Mouse (Mus musculus) common myeloid progenitor, adult 5-6 weeks (primary cell): ENCODE measurements at regions not wholly inside any gene's neighbourhood (a gene's known extent, or its start where the extent isn't known, plus 50 kb on each side); places are given as distances from the start of the nearest gene placed in this dataset.
"Not testable (repeated sequence)": the region's sequence is repeated elsewhere in the genome, so short reads cannot be mapped to it uniquely, and the experiment has no call there.

ENCODE experiments used
- ATAC-seq: replicated peaks from 2 replicates; pipeline ENCODE4 v1.8.0; 2016; ENCODE audit warnings: low read depth, mild to moderate bottlenecking, moderate TSS enrichment, inconsistent platforms; ENCODE audit not compliant: poor library complexity, severe bottlenecking

DNA sequence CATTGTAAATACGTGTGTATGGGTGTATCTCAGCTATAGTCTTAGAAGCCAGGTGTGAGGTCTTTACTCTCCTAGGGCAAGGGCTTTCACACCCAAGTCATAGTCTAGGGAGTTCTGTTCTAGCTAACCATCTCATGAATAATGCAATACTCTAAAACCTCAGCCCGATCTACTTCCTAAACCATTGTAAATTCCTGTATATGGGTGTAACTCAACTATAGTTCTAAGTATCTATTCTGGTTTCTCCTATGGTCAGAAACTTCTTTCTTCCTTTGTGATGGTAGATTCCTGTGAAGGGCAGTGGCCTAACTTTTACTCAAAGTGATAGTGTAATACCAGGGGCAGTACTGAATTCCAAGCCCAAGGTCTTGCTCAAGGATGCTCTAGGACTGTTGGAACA lies 58.7 kb upstream of the Srd5a3 start:
- ATAC-seq = not testable (repeated sequence)

DNA sequence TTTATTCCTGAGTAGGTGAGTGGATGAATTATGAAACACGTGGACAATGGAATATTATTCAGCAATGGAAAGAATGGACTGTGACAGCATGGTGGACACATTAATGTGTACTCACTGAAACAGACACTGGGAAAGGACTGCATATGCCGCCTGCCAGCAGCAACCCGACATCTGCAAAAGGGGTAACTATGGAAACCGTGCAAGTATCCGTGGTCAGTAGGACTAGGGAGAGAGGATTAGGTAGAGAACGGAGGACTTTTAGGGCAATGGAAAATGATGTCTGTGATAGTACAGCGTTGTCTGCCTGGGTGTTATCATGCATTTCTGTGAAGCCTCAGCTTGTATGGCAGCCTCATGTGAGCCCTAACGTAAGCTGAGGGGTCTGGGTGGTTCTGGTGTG lies 59.6 kb upstream of the Srd5a3 start:
- no peak for ATAC-seq

DNA sequence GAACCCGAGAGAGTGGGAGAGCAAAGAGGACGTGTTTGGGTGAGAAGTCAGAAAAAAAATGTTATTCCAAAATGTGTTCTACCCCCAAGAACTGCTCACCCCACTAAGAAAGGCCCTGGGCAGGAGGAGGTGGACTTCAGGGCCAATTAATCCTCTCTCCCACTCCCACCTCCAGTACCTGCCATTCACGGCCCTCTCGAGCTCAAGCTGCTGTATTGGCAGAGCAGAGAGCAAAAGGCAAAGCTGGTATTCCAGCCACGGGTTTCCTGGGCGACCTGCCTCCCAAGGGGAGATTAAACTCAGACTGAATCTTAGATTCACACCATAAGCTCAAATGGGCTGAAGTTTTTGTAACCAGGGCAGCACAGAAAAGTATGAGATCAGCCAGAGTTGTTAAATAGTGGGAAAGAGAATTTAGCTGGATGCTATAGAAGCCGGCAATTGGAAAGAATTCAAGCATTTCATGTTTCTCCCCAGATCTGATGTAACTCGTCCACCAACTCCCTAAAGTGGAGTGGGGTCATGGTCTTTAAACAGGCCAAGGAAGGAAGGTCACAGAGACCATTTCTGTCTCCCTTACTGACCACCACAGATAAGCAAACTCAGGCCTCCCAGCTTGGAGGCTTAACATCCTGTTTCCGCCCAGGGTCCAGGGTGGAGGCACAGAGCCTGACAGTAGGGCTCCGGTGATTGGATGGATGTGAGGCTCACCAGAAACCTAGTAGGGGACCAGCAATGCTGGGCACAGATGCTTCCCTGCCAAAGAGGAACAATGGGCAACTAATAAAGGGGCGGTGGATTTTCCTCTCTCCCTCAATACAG lies 60.7 kb upstream of the Srd5a3 start:
- ATAC-seq = peak; percentile 78

DNA sequence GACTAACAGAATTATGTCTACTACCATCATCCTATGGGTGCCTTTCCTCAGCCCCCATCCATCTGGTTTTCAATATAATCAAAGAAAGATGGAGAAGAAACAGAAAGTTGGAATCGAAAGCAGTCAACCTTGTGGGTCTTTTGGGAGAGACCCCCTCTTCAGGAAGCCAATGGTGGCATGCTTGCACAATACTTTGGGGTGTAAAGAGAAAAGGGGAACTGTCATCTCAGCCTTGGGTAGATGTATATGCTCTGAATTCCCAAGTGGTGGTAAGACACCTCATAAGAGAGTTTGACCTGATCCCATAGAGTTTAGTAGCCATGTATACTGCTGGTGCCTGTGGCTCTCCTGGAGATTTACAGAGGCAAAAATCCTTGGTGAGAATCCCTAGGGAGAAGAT lies 61.6 kb upstream of the Srd5a3 start:
- ATAC-seq = peak; percentile 76

DNA sequence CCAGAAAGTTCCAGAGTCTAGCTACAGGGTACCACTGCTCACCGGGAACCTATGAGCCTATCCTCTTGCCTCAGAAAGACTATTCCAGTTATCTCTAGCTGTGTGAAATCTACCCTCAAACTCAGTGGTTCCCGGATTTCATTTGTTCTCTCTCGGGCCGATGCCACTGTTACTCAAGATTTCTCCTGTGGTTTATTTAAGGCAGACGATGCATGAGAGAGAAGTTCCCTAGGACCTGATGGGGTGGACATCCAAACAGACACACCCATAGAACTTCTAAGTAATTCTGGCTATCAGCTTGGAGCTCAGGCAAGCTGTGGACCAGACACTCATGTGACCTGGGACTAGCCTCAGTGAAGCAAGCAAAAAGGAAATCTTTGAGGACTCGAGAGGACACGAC lies 63.8 kb upstream of the Srd5a3 start:
- no peak for ATAC-seq

DNA sequence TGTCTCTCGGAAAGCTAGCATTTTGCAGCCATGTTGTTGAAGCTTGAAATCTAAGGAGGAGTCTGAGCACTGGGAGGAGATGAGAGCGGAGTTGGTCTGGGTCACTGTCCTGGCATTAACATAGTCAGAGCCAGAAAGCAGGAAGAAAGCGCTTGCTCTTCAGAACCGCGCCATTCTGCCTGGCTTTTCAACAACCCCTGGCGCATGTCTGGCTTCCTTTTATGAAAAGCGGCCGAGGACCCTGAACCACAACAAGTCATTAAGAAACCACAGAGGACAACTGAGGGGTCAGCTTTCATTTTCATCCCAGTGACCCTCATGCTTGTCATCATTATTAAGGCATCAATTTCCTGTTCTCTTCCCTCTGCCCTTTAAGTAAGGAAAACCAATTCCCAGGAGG lies 64.7 kb upstream of the Srd5a3 start:
- ATAC-seq = 0 out of 2 replicates have a peak, but pooled peaks have one; percentile 36

DNA sequence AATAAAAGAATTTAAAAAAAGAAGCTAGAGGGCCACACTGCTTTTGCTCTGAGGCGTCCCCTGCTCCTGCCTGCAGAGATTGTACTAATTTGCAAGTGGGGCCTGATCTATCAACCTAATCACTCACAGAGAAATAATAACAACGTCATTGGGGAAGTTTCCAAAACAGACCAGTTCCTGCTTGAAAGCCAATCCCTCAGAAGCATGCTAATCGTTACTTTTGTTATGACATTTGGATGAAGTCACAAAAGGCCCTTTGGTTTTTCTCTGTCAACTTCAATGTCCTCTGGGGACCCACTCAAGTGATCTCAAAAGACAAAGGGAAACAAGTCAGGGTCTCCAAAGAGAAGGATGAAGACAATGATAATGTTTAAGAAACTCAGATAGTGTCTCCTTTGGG lies 72.2 kb upstream of the Srd5a3 start:
- ATAC-seq = no peak

DNA sequence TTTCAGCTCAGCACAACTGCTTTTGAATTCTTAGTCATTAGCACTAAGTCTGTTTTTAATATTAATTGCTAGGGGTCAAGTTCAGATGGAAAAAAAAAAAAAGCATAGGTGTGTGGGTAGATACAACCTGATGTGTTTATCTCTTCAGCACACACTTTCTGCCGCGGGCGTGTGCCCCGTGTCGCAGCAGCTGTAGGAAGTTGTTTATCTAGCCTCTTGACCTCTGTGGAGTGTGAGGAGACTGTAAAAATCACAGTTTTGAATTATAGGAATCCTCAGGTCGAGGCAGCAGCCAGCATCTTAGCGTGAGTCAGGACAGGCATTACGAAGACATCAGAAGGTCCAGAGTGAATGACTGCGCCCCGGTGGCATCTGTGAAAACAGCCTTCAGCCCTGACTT lies 72.8 kb upstream of the Srd5a3 start:
- no peak for ATAC-seq

DNA sequence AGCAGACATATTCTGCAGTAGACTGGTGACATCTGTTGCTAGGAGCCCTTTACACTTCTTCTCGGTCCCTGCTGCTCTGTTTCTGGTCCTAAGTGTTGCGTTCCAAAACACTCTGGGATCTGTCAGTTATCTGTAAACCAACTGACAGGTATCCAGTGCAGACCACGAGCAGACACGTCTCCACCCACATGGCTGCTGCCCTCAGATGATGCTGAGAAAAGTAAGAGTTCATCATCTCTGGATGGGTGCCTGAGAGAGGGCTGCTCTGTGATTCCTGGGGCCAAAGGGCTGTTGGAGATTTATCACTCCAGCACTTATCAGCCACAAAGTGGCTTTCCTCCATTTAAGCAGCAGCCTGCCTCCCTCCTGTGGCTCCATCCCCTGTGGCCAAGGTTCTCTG lies 74.3 kb upstream of the Srd5a3 start:
- no peak for ATAC-seq

DNA sequence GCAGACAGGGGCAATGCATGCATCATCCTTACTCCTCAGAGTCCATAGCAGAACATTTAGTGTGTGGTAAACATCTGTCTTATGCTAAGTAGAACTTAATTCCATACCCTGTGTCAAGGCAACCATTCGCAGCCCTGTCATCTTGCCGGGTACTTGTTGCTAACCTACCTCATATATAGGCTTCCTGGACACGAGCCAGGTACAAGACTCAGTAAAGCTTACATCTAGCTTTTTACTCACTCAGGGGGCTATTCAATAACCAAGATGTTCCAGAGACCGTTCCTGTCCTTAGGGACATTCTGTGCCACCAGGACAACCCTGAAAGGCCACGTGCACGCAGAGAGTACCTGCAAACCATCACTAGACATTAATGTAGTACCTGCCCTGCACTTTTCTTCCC lies 74.8 kb upstream of the Srd5a3 start:
- no peak for ATAC-seq

DNA sequence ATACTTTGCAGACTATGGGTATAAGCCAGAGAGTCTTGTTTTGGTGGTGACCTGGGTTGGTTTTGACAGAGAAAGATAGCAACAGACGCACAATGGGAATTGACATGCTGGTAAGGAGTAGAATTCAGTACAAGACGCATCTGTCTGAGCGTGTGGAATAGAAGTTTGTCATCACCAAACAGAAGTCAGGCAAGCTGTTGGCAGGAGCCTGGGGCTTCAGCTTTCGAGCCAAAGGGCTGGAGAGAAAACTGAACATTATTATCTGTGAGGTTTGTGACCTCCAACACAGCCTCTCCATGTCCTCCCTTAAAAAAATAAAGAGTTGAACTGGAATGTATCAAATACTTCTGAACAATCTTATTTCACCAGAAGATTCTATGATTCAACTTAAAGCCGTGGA lies 75.4 kb upstream of the Srd5a3 start:
- ATAC-seq = no peak

DNA sequence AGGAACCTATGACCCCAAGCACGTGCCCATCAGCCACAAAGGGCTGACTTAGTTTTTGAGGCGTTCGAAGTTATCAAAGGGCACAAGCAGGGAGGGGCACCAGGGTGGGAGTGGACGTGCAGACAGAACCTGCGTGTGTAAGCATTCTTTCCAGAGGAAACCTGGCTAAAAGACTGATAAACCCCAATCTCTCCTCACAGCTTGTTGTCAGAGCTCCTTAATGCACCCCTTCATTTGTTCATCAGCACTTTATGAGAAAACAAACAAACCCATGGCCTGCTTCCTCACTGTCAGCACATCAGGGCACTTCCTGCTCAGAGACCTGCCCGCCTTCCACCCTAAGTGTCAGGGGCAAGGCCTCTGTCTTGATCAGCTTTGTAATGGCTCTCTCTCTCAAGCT lies 76.6 kb upstream of the Srd5a3 start:
- peak; percentile 84 for ATAC-seq

DNA sequence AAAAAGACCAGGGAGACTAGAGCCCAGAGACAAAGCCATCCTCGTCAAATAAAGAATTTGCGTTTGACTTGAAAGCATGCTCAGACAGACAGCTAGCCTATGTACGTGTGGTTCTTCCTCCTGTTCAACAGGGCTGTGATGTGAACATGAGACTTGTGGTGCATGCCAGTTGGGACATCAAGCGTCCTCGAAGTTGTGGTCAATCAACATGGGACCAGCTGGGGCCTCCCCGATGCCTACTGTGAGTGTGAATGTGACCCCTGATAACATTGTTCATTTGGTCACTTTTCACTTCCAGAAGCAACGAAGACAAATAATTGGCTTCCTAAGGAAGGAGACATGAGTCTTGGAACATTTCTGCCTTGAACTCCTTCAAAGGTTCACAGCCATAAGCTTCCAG lies 79.8 kb upstream of the Kdr start:
- ATAC-seq = no peak

DNA sequence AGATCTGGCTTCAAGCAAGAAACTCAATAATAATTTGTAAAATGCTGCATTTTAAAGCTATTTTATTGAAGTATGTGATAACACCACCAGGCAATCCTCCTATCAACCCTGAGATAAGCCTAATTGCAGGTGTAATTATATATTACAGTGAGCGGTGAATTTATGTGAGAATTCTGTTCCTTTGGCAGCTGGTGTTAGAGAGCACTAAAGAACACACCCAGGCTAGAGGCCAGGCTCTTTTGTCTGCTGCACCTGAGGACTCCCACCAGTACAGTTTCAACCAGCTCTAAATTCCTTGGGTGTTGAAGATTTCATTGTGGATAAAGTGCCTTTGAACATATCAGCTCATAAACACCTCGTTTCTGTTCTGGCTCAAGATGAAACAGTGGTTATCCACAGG lies 77.6 kb upstream of the Kdr start:
- no peak for ATAC-seq

DNA sequence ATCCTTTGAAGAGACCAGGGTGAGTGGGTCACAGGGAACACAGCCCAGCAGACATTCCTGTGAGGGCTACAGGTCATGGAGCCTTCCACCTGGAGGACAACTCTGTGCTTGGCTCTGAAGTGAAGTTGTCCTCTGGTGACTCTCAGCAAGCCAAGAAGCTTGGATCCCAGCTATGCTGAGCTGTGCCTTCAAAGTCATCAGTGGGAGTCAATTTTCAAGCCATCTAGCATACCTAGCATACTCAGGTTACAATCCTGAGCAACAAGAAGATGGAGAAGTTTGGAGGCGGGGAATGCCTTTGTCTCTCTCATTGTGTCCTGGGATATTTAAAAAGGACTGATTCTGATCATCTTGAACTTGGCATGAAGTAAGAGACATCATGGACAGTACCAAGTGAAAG lies 74.5 kb upstream of the Kdr start:
- no peak for ATAC-seq

DNA sequence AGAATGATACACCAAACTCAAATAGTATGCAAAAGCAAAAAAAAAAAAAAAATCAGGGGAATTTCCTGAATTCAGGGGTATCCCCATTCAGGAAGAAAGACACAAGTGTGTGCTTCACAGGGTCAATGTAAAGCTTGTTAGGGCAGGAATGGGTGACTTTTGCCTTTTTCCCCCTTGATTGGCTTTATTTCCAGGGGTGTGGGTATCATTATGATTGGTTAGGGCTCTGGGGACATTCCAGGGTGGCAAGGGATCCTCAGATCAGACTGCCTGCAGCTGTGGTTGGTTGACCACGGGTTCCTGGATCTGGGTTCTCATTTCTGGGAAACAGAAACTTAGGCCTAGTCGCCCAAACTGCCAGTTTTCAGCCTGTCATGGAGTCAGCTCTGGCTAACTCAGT lies 73.4 kb upstream of the Kdr start:
- ATAC-seq = no peak

DNA sequence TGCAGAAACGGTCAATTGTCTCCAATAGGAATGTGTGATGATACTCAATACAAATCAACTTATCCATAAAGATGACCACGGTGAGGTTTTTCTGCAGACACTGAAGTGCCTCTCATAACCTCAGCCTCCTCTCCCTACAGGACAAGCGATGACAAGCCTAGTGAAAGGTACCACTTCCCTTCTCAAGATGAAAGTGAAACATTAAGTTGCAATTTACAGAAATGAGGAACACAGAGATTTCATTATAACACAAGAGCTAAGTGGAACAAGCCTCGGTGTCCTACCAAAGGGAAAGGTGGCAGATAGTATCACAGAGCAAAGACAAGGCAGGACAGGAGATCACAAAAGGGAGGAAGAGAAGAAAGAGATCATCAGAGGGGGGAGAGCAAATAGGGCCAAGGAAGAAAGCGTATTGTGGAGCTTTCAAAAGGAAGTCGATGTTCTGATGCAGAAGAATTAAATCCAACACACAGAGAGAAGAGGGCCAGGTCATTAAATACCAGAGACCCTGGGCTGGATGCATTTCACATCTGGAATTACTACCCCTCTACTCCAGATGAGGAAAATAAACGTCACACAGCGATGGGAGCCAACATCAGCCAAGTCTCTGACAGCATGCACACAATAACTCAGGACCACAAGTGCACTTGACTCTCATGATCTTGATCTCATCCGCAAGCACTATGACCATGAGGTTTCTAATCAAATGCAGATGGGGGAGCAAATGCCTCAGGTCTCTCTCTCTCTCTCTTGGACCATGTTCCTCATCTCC lies 70.0 kb upstream of the Kdr start:
- ATAC-seq = peak; percentile 84

DNA sequence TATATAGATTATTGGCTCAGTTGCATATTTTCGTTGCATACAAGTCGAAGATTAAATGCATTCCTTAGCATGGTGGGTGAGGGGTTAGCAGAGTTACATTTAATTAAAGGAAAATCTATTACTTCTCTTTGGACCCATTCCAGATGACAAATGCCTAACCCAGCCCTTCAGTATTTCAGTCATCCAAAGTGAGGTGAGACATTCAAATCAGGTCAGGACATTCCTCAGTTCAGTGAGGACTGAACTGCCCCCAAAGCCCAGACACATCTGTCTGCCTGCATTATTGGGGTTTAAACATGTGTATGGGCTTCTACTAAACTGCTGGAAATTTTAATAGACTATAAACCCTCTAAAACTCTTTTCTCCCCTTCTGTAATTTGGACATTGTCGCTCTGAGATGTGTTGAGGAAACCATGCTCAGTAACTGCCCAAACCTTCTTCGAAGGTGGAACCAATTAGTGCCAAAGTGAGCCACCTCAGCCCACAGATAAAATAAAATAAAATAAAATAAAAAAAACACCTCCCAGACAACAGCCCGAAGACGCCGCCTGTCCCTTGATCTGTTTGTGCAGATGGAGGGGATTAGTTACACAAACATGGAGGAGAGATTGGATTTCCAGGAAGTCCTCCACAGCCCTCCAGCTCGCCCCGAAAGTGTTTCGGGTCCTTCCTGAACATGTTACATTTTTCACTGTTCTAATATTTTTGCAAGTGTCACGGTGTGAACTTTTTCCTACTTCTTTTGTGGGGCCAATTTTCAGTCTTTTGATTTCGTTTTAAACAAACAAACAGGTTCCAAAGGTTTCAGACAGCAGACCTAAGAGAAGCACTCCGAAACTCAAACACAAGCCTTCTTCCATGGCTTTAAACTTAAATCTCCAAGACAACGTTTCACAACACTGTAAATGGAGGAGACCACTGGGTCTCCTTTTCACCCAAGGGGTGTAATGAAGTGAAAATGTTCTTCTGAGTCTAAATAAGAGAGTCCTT lies 65.6 kb upstream of the Kdr start:
- no peak for ATAC-seq

DNA sequence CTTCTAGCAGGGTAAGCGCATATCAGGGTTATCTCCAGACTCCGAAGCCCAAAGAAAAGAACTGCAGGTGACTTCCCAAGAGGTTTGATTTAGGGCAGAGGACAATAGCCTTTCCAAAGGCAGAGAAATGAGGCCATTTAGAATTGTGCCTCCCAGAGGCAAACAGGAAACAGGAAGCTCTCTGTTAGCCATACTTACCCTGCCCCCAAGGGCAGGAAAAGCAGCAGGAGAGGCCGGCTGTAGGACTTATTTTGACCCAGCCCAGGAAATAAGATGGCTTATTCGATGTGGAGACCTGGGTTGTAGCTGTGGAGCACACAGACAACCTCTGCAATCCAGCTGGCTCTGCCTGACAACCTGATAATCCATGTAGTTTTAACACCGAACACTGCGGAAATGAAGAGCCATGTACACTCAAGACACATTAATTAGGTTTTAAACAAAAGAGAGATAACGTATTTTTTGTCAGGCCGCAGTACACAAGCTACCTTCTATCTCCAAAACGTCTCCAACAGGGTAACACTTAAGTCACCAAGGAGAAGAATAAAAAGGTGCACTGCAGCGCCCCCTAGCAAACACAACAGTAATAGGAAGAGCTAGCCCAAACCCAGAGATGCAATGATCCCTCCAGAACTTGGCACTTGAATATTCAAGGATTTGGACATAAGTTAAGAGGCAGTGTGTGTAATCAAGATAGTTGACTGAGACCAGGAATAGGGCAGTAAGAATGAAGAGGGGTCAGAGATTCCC lies 62.4 kb upstream of the Kdr start:
- 0 out of 2 replicates have a peak, but pooled peaks have one; percentile 50 for ATAC-seq

DNA sequence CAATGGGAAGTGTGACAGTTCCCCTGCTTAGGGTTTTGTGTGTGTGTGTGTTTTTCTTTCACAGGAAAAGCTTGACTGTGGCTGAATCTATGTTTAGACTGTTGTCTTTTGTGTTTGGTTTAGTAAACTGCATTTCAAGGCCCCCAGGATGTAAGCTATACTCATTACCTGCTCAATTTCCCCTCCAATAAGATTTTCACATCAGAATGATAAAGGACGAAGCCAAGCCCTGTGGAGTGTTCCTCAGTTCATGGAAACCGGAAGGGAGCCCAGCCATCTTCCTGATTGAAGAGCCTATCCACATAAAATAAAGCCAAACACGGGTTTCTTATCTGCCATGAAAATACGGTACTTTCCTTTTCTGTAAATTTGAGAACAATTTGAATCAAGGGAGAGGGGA lies 50.5 kb upstream of the Kdr start:
- no peak for ATAC-seq
